Mouse (Mus musculus): ENCODE results near the gene 4933407L21Rik.

Gene 4933407L21Rik

DNA sequence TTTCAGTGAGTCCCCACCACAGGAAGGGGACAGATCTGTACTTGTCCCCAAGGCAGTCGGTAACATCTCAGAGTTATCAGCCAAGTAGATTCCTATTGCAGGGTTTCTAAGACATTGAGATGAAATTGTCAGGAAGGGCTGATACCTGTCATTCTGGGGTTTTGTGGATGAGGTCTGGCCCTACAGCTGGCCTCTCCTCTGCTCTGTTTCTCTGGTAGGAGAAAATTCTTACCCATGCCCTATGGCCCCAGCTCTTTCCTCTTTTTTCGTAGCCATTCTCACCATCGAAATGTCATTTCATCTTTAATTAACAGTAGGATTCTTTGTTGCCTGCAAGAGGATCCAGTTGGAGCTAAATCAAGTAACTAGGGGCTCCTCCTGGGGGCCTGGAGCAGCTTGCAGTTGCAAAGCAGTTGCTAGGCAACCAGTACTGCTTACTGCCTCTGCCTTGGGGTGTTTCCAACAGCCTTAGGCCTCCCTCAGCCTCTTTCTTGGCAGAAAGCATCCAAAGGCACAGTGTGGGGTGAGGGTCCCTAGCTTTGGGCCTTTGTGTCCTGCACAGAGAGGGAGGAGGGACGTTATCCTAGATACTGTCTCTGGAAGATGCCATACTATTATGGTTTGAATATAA lies at the start of gene 4933407L21Rik:
TSS of gene 4933407L21Rik (plus strand) at position 427 of the 631 bp plus-strand sequence.
- DNase-seq, result peak; percentile 28

DNA sequence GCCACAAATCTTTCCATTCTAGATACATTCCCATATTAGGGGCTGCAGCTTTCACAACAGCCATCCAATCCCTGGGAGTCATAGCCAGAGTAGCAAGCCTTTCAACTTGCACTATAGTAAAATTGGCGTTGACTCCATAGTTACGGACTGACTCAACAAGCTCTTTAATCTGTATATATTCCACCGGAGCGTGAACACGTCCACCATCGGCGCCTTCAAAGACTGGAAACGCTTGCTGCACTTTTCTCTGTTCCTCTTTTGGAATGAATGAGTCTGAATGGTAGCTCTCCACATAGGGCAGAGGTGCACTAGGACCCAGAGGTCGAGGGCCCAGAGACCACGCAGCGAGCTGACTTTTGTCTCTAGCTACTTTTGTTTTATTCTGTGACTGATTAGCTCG lies 46.3 kb upstream of the 4933407L21Rik start:
- DNase-seq, result no peak

DNA sequence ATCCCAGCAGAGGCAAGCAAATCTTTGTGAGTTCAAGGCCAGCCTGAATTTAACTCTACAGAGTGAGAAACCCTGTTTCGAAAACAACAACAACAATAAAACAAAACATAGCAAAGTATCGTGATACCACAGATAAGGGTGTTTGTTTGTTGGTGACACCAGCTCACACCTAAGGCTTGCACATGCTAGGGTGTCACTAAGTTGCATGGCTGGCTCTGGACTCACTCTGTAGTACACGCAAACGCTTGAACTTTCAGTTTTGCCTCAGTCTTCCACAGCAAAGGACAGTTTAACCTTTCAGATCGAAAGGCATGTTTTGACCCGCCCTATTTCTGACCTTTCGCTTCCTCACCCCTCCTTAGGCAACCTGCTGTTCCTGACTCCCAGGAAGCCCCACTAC lies 41.1 kb upstream of the 4933407L21Rik start:
- no peak for DNase-seq

DNA sequence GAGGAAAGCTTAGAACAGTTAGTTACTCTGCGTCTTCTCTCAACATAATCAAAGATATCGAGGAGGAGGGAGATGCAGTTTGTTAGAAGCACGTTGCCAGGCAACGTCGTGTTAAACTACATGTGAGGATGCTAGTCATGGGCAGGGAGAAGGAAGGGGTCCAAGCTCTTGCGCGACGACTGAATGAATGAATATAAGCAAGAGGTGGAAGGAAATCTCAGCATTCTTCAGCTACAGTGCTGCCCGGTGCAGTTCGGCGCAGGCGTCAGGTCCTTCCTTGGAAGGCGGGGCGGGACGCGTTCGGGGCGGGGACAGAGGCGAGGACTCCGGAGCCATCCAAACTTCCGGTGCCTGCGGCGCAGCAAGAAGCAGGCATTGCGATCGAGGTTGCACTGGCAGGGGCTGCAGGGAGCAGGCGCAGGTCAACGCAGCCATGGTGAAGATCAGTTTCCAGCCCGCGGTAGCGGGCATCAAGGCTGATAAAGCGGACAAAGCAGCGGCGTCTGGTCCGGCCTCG lies 34.0 kb upstream of the 4933407L21Rik start, which contains the start of gene Itm2c:
TSS of gene Itm2c (plus strand) at position 51 of the 517 bp plus-strand sequence.
- peak; percentile 97 for DNase-seq

DNA sequence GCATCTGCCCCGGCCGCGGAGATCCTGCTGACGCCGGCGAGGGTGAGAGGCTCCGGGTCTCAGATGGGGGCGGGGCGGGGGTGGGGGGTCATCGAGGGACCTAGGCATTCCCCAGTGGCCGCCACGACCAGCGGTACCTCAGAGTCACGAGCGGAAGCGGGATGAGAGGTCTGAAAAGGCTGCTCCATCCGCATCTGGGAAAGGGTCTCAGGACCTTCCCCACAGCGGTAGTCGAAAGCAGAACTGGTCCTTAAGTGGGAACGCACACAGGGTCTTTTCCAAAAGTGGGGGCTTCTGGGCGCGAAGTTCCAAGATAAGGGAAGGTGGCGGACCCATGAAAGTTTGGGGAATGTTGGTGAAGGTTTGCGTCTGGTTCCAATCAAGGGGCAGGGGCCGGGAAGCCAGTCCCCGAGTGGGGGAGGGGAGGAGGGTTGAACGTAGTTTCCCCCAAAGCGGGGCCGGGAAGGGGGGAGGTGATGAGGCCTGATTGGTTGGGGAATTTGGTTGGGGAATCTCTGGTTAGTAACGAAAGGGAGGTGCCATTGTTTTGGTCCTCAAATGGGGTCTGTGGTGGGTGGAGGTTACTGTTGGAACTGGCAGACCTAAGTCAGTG lies 33.4 kb upstream of the 4933407L21Rik start:
- DNase-seq, result peak; percentile 70

DNA sequence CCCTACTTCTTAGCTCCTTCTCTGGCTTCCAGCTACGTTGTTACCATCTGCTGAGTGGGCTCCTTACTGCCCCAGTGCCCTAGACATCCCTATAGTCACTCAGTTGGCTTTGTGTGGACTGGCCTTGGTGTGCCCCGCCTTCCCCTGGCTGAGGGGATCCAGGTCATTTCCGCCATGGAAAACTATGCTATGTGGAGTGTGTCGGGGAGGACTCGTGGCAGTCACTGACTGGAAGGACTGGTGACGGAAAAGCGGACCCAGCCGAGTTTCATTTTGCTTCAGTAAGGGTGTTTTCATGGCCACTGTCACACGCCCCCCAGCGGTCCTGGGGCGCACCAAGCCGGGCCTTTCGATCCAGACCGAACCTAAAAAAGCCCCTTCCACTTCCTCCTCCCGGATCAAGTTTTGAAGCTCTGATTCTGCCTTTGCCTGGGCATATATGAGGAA lies 32.9 kb upstream of the 4933407L21Rik start:
- peak; percentile 85 for DNase-seq

DNA sequence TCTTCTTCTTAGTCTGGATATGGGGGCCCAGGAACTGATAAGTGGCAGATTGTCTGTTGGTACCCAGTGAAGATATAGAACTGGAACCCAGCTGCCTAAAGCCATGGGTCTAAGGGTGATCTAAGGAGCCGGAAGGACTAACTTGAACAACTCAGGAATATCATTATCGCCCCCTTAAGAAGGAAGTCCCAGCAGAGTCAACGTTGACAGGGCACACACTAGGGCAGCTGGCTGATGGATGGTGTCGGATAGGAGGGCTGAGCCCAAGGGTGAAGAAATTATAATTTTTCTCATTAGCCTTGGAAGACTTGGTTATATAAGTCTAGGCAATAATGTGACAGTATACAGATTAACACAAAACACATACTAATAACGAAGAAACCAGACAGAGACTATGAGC lies 32.2 kb upstream of the 4933407L21Rik start:
- no peak for DNase-seq

DNA sequence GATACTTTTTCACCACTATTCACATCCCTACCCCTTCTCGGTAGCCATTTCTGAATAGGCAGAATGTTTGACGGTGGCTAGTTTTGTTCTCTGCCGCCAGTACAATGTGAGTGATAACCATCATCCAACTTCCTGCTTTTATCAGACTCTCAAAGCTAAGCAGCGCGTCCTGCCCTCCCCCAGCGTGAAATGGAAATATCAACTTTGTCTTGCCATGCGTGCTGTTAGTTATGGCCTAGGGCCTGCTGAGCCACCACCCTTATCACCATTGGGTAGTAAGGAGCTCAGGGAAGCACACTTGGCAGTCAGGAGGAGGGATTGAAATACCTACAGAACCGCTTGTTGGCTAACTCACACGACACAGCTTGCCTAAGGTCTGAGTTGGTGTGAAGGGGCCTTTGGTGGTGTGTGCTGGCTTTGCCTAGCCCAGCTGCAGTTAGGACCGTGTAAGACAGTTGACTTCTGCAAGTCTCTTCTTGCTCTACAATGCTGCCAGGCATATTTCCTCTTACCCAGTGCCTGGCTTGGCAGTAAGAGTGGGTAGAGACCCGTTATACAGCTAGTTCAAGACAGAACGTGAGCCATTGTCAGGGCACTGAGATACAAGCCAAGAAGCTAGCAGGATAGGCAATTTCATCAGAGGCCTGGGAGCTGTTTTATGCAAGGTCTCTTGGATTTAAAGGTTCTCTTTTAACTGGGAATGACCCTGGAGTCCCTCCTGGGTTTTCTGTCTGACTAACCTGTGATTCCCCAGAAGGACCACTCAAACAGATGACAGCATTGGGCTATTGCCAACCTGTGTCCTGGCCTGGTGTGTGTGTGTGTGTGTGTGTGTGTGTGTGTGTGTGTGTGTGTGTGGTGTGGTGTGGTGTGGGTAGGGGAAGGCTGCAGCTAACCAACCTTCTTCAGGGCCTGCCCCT lies 31.2 kb upstream of the 4933407L21Rik start:
- peak; percentile 34 for DNase-seq

DNA sequence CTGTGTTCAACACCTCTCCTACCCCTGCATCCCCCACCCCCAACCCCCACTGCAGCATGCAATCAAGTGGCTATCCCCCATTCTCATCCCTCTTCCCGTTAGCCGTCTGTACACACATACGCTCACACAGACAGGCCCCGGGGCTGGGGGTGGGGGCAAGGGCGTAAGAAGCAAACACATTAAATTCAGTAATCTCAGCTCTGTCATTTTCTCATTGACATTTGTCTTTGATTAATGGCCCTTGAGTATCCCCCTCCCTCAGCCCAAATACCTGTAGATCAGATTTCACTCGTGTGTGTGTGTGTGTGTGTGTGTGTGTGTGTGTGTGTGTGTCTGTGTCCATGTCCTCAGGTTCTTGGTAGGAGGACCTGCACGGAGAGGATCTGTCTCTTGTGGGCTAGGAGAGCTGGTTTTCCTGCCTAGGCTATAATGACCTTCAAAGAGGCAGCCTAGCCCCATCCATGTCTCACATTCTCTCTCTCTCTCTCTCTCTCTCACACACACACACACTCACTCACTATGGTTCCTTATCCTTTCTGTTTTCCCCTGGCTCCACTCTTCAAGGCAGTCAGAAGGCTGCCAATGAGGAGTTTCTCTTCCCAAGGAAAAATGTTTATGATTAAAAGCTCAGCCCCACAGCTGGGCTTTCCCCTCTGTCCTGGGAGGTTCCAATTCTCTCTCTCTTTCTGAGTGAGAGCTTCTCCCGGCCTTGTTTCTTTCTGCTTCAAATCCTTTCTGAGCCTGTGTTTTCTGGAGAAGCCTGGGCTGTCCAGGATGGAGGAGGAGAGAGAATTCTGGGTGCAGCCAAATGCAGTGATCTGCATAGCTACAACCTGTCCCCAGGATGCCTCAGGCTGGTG lies 30.2 kb upstream of the 4933407L21Rik start:
- DNase-seq, result no peak

DNA sequence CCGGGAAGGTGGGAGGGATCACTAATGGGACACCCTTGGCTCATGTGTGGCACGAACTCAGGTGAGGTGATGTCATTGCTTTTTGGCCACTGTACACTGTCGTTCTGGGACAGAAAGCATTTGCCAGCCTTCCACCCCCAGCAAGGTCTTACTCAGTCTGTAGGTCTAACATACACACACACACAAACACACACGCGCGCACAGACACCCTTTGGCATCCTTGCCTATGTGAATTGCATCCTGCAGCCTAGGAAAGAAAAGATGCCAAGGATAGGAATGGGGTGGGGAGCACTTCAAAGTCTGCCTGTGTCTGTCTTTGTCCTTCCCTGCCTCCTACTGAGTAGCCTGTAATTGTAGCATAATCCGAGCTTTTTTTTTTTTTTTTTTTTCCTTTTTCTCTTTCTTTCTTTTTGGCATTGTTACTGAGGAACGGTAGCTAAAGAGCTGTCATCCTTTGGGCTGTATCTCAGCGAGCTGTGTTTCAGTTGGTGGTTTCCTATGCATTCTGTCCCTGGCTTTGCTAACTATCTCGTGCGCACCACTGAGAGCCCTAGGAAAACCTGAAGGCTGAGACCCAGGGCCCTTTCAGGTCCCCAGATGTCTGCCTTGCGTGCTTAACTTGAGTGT lies 29.4 kb upstream of the 4933407L21Rik start:
- DNase-seq, result no peak

DNA sequence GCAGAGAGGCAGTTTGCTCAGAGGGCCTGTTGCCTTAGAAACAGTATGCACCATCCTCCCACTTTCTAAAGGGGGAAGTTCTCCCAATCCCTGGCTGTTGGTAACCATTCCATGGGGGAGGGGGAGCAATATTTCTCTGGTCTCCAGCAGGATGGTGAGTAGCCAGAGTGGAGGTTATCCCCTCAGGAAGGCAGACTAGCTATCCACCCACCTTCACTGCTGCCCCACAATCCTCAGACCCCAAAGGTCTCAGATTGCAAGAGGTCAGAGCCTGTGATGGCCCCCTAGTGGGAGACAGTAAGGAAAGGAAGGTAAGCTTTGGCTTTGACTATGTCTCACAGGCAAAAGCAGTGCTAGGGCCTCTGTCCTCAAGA lies 28.9 kb upstream of the 4933407L21Rik start:
- no peak for DNase-seq

DNA sequence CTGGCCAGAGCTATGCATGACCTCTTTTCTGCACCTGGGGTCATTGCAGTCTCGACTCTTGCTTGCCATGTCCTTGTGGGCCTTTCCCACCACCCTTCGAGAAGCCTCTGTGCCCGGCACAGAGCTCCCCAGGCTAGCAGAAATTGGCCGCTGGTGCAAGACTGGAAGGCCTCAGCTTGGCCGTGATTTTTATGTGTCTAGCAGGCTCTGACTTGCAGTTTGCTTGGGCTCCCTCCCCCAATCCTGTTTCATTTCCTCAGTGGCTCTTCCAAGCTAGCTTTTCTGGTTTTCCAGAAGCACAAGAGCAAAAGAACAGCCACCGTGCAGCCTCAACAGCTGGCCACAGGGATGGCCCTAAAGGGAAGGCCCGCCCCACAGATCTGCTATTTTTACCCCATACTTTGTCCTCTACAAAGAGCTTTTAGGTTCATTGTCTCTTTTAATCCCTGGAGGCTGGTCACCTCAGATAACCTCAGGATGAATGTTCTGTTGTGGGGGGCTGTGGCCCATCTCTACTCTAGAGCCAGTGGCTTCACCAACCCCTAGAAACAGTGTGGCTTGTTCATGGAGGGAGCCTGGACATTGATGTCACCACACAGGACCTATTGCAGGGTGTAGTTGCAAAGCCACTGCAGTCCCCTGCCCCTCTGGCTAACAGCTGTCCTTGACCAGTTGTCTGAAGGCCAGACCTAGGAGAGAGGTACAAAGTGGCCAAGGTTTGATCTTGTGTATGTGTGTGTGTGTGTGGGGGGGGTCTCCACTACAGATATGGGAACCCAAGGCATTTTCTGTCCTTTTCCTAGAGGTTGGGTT lies 27.6 kb upstream of the 4933407L21Rik start:
- no peak for DNase-seq

DNA sequence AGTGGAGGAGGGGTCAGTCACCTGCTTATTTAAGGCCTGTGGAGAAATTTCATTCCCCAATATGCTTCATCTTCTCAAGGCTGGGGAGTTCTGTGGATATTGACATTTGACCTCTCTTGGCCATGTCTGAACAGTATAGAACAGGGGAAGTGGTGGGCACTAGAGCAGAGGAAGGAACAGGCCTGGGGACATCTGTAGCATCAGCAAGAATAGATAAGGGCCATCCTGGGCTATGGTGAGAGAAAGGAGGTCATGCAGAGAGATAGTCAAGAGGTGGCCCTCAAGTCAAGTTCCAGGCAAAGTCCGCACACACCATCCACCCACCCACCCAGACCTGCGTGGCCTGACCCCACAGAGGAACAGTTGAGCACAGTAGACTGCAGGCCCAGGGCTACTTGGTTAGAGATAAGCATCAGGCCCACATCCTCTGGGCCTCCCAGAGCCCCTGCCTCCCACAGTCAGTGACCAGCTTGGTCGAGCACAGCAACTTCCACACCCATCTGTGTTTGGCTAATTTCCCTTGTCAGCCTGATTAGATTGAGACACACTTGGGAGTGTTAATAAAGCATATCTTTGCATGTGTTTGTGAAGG lies 26.7 kb upstream of the 4933407L21Rik start:
- DNase-seq, result no peak

DNA sequence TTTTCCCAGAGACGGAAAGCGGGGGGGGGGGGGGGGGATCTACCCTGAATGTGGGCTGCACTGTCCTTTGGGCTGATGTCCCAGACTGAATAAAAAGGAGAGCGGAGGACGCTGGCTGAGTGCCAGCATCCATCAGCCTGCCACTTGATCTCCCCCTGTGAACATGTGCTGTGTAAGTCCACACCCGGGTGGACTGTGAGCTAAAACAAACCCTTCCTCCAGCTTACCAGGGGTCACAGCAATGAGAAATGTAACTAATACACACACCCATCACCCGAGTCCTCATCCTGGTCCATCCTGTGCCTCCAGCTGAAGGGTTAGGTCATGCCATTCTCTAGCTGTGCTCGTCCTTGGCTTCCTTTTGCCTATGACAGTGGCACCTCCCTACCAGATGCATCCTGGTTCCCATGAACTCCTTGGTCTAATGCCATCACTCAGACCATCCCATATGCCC lies 26.1 kb upstream of the 4933407L21Rik start:
- DNase-seq, result peak; percentile 61

DNA sequence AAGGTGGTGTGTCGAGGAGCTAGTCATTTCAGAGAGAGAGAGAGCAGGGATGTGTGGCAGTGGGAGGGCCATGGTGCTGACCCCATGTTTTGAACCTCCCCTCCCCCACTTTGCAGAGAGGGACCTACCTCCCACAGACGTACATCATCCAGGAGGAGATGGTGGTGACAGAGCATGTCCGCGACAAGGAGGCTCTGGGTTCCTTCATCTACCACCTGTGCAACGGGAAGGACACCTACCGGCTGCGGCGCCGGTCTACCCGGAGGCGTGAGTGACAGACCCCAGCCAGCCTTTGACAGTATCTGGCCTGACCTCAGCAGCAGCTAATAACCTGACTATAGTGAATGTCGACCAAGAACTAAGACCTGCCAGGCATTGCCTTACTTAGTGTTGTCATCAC lies 21.4 kb upstream of the 4933407L21Rik start:
- no peak for DNase-seq

DNA sequence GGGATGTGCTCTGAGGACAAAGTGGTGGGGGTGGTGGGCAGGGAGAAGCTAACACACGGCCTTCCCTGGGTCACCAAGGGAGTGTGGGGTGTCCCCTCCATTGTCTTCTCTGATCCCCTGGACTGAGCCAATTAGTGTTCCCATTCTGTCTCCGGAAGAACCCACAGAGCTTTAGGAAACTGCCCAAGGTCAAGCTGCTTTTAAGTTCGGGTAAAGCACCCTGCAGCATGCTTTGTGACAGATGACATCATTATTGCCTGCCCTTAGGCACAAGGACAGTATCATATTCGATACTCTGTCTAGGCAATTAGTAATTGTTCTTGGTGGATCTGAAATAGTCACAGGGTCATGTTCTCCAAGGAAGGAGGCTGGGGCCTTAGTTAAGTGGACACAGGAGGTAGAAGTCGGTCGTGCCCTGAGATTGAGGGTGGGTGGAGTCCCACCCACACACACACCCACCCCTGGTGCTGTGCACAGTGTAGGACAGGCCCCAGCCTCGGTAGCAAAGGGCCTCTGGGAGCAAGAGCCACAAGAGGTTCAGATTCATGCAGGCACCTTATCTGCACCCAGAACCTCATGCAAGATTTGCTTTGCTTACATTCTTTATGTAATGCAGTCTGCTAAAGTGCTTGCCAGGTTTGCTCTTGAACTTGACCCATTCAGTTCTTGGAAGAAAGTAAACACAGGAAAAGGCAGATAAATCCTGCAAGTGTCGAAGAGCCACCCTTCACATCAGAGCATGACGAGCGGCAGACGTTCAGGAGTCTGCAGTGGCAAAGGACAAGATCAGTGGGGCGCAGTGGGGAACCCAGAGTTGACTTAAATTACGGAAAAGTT lies 19.3 kb upstream of the 4933407L21Rik start:
- peak; percentile 60 for DNase-seq

DNA sequence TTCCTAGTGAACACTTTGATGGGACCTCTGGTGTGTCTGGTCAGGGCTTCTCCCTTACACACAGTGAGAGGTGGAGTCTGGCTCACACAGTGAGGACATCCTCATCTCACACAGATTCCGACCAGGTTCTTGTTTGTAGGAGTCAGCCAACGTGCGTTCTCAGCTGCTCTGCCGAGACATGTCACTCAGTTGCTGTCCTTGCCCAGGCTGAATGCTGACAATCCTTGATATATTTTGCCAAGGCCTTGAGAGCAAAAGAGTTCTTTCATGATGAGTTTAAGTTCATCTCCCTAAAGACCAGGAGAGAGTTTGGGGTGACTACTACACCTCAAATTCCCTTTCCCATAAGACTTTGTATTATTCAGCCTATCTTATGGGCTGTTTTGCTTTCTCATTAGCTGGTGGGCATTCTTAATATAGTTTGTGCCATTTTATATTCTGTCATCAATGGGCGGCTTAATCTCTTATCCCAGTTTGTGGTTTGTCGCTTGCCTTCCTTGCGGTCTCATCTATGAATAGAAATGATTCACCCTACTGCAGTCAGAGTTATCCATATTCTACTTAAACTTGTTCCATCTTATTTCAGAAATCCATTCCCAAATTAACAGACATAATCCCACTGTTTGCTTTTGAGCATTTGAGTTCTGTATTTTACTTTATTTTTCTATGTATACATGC lies 15.1 kb upstream of the 4933407L21Rik start:
- no peak for DNase-seq

DNA sequence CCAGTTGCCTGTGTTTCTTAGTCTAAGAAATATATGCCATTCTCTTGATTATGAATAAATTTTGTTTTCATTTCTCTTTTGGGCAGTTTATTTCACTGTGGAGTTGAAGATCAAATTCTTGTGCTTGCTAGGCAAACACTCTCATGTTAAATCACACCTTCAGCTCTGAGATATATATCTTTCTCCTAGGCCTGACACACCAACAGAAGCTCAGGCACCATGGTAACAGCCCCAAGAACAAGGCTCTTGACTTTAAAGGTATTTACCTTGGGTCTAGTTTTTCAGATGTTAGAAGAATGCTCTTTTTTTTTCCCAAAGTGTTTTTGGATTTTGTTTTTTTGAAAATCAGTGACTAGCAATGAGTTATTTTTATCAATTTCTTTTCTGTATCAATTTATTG lies 12.4 kb upstream of the 4933407L21Rik start:
- DNase-seq, result no peak

Data from lung, postnatal 10 days (tissue).